Mouse (Mus musculus) forebrain, embryonic 15.5 days (tissue): ENCODE measurements around the gene Phkb. TPM values are rescaled to one million over a fixed set of nuclear protein-coding genes. Genes with fewer than 3 reads are reported as not detected.

Experiments used
- ATAC-seq: fragments of 200-750 bp; cut with Nextera tagmentation; replicated peaks from 2 replicates; pipeline ENCODE4 v1.8.0; 2017; ENCODE audit warnings: mild to moderate bottlenecking, moderate TSS enrichment, moderate library complexity
- H3K27ac ChIP-seq: fragments of 300-500 bp; sonication (generic); replicated peaks from 2 replicates; pipeline ENCODE4 v1.5.1; 2015; ENCODE audit warnings: mild to moderate bottlenecking, inconsistent platforms
- H3K27me3 ChIP-seq: fragments of 300-500 bp; sonication (generic); 2 replicates; pipeline ENCODE4 v1.6.1; 2015; ENCODE audit warnings: inconsistent platforms
- H3K36me3 ChIP-seq: fragments of 300-500 bp; sonication (generic); 2 replicates; pipeline ENCODE4 v1.6.1; 2015; ENCODE audit warnings: mild to moderate bottlenecking, inconsistent platforms
- H3K4me1 ChIP-seq: fragments of 300-500 bp; sonication (generic); 2 replicates; pipeline ENCODE4 v1.6.1; 2015; ENCODE audit warnings: inconsistent platforms
- H3K4me2 ChIP-seq: fragments of 300-500 bp; sonication (generic); replicated peaks from 2 replicates; pipeline ENCODE4 v1.6.1; 2015; ENCODE audit warnings: mild to moderate bottlenecking, inconsistent platforms
- H3K4me3 ChIP-seq: fragments of 300-500 bp; sonication (generic); 2 replicates; pipeline ENCODE4 v1.5.1; 2015; ENCODE audit warnings: mild to moderate bottlenecking, inconsistent platforms
- H3K9ac ChIP-seq: fragments of 300-500 bp; sonication (generic); replicated peaks from 2 replicates; pipeline ENCODE4 v1.6.1; 2015; ENCODE audit warnings: mild to moderate bottlenecking, inconsistent platforms
- H3K9me3 ChIP-seq: fragments of 300-500 bp; sonication (generic); 2 replicates; pipeline ENCODE4 v1.6.1; 2016; ENCODE audit warnings: inconsistent platforms
- WGBS: fragments of 180-500 bp; shearing (Covaris S2); methylation state at CpG from one replicate; pipeline ENCODE4 v1.1.7; 2015; ENCODE audit warnings: mixed read lengths; 5-methylcytosine and 5-hydroxymethylcytosine counted together
- polyA plus RNA-seq: library from polyadenylated mRNA; unstranded; fragments of >200 nt; fragmentation: Nextera tagmentation; extraction: Ambion mirVana; gene quantifications from 2 replicates; pipeline ENCODE4 v1.2.1, GENCODE M21; 2015

Gene Phkb
- polyA plus RNA-seq, 1 experiment from 2014 or later, result 28.0 TPM

- Histone ChIP-seq H3K9me3 (no peaks in the 10 kb centered on the region), H3K27me3 (no peaks in the 10 kb centered on the region), H3K36me3 (no peaks in the 10 kb centered on the region), H3K27ac (no peak overlapping the region), H3K4me2 (no peak overlapping the region), H3K9ac (no peak overlapping the region), H3K4me3 (no peak overlapping the region), H3K4me1 (no peaks in the 10 kb centered on the region)
- WGBS, result 81% methylated on average over 1 of the region's 1 CpGs
- ATAC-seq, result no peak
These were observed 21.6 kb downstream of the Phkb start for GRCm38 (mm10) chr8:85862381-85862780.

GRCm38 (mm10) chr8:85871660-85872059 is 30.9 kb downstream of the Phkb start:
- 65% methylated on average over 2 of the region's 2 CpGs for WGBS
- H3K27me3 ChIP-seq, result no peaks in the 10 kb centered on the region
- H3K27ac ChIP-seq, result no peak overlapping the region
- no peaks in the 10 kb centered on the region for H3K4me1 ChIP-seq
- H3K4me3 ChIP-seq, result no peak overlapping the region
- H3K9ac ChIP-seq, result no peak overlapping the region
- no peaks in the 10 kb centered on the region for H3K36me3 ChIP-seq
- no peaks in the 10 kb centered on the region for H3K9me3 ChIP-seq
- no peak for ATAC-seq
- no peak overlapping the region for H3K4me2 ChIP-seq

GRCm38 (mm10) chr8:85877976-85878375 is 37.2 kb downstream of the Phkb start:
- no peak overlapping the region for H3K9ac ChIP-seq
- H3K4me3 ChIP-seq, result no peak overlapping the region
- H3K9me3 ChIP-seq, result no peaks in the 10 kb centered on the region
- H3K4me2 ChIP-seq, result no peak overlapping the region
- H3K27ac ChIP-seq, result no peak overlapping the region
- 97% methylated on average over 8 of the region's 8 CpGs for WGBS
- H3K27me3 ChIP-seq, result no peaks in the 10 kb centered on the region
- ATAC-seq, result no peak
- H3K4me1 ChIP-seq, result no peaks in the 10 kb centered on the region
- peaks cover 3% of the 10 kb centered on the region; the same call in 1 of the 2 replicates for H3K36me3 ChIP-seq

DNA sequence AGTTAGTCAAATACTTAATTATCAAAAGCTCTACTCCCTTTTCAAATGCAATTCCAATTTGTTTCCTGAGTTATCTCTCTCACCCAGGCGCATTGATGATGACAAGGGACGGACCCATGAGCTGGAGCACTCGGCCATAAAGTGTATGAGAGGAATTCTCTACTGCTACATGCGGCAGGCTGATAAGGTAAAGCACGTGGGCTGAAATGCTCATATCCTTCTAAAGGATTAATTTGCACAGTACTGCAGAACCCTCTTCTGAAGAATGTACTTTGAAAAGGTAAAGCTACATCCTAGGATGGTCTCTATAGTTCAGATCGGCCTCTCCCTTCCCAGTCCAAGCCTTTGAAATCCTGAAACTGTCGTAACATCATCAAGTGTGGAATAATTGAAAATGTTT is 38.9 kb downstream of the Phkb start:
- Histone ChIP-seq H3K9me3 (no peaks in the 10 kb centered on the region), H3K27me3 (no peaks in the 10 kb centered on the region), H3K4me2 (no peak overlapping the region), H3K9ac (no peak overlapping the region), H3K4me1 (no peaks in the 10 kb centered on the region), H3K4me3 (no peak overlapping the region), H3K36me3 (peaks cover 3% of the 10 kb centered on the region; the same call in 1 of the 2 replicates), H3K27ac (no peak overlapping the region)
- 96% methylated on average over 7 of the region's 7 CpGs for WGBS
- ATAC-seq, result no peak

- H3K27ac ChIP-seq, result no peak overlapping the region
- H3K9ac ChIP-seq, result no peak overlapping the region
- H3K4me1 ChIP-seq, result no peaks in the 10 kb centered on the region
- H3K4me3 ChIP-seq, result no peak overlapping the region
- no peak overlapping the region for H3K4me2 ChIP-seq
- 94% methylated on average over 3 of the region's 3 CpGs for WGBS
- no peak for ATAC-seq
- no peaks in the 10 kb centered on the region for H3K9me3 ChIP-seq
- no peaks in the 10 kb centered on the region for H3K36me3 ChIP-seq
- H3K27me3 ChIP-seq, result no peaks in the 10 kb centered on the region
These were observed 44.1 kb downstream of the Phkb start for GRCm38 (mm10) chr8:85884811-85885210.

DNA sequence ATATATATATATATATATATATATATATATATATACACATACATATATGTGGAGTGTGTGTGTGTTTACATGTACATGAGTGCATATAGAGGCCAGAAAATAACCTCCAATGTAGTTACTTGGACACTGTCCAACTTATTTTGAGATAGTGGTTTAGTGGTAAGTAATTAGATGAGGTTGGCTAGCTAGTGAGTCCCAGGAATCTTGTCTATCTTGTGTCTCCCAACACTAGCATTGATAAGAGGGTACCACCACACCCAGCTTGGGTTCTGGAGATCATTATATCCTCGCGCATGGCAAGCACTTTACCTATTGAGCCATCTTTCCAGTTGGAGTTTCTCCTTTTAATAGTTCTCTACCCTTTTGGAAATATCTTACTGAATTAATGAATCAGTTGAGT is 56.9 kb downstream of the Phkb start:
- H3K4me2 ChIP-seq, result no peak overlapping the region
- no peak for ATAC-seq
- no peak overlapping the region for H3K4me3 ChIP-seq
- no peak overlapping the region for H3K27ac ChIP-seq
- no peaks in the 10 kb centered on the region for H3K36me3 ChIP-seq
- no peaks in the 10 kb centered on the region for H3K4me1 ChIP-seq
- no peaks in the 10 kb centered on the region for H3K27me3 ChIP-seq
- no peak overlapping the region for H3K9ac ChIP-seq
- WGBS, result 93% methylated on average over 2 of the region's 2 CpGs
- H3K9me3 ChIP-seq, result no peaks in the 10 kb centered on the region

GRCm38 (mm10) chr8:85924991-85925390 is 84.2 kb downstream of the Phkb start:
- no peaks in the 10 kb centered on the region for H3K36me3 ChIP-seq
- no peak for ATAC-seq
- no peak overlapping the region for H3K9ac ChIP-seq
- no peaks in the 10 kb centered on the region for H3K9me3 ChIP-seq
- no peaks in the 10 kb centered on the region for H3K27me3 ChIP-seq
- H3K4me2 ChIP-seq, result no peak overlapping the region
- no peak overlapping the region for H3K27ac ChIP-seq
- H3K4me3 ChIP-seq, result no peak overlapping the region
- no peaks in the 10 kb centered on the region for H3K4me1 ChIP-seq

- H3K9ac ChIP-seq, result no peak overlapping the region
- no peak overlapping the region for H3K27ac ChIP-seq
- no peaks in the 10 kb centered on the region for H3K27me3 ChIP-seq
- WGBS, result 93% methylated on average over 1 of the region's 1 CpGs
- no peaks in the 10 kb centered on the region for H3K4me1 ChIP-seq
- H3K36me3 ChIP-seq, result no peaks in the 10 kb centered on the region
- ATAC-seq, result no peak
- H3K4me3 ChIP-seq, result no peak overlapping the region
- no peaks in the 10 kb centered on the region for H3K9me3 ChIP-seq
- H3K4me2 ChIP-seq, result no peak overlapping the region
These were observed 84.8 kb downstream of the Phkb start for GRCm38 (mm10) chr8:85925574-85925973.

- H3K9ac ChIP-seq, result no peak overlapping the region
- WGBS, result 77% methylated on average over 3 of the region's 3 CpGs
- H3K4me3 ChIP-seq, result no peak overlapping the region
- H3K4me1 ChIP-seq, result no peaks in the 10 kb centered on the region
- no peaks in the 10 kb centered on the region for H3K36me3 ChIP-seq
- no peaks in the 10 kb centered on the region for H3K27me3 ChIP-seq
- ATAC-seq, result no peak
- no peaks in the 10 kb centered on the region for H3K9me3 ChIP-seq
- H3K27ac ChIP-seq, result no peak overlapping the region
- no peak overlapping the region for H3K4me2 ChIP-seq
These were observed 85.3 kb downstream of the Phkb start for GRCm38 (mm10) chr8:85926107-85926506.

- H3K36me3 ChIP-seq, result no peaks in the 10 kb centered on the region
- 94% methylated on average over 5 of the region's 5 CpGs for WGBS
These were observed 95.4 kb downstream of the Phkb start for GRCm38 (mm10) chr8:85936148-85936547.

GRCm38 (mm10) chr8:85937343-85937742 is 96.6 kb downstream of the Phkb start:
- WGBS, result 86% methylated on average over 7 of the region's 7 CpGs
- Histone ChIP-seq H3K4me2 (no peak overlapping the region), H3K36me3 (no peaks in the 10 kb centered on the region), H3K4me3 (no peak overlapping the region), H3K9me3 (no peaks in the 10 kb centered on the region), H3K27me3 (no peaks in the 10 kb centered on the region), H3K9ac (no peak overlapping the region), H3K4me1 (no peaks in the 10 kb centered on the region), H3K27ac (no peak overlapping the region)
- no peak for ATAC-seq

More at GRCm38 (mm10) chr8:85936148-85936547, 95.4 kb downstream of the Phkb start:
- Histone ChIP-seq H3K27me3 (no peaks in the 10 kb centered on the region), H3K27ac (no peak overlapping the region), H3K4me3 (no peak overlapping the region), H3K9ac (no peak overlapping the region), H3K4me1 (no peaks in the 10 kb centered on the region), H3K4me2 (no peak overlapping the region), H3K9me3 (no peaks in the 10 kb centered on the region)
- ATAC-seq, result no peak

DNA sequence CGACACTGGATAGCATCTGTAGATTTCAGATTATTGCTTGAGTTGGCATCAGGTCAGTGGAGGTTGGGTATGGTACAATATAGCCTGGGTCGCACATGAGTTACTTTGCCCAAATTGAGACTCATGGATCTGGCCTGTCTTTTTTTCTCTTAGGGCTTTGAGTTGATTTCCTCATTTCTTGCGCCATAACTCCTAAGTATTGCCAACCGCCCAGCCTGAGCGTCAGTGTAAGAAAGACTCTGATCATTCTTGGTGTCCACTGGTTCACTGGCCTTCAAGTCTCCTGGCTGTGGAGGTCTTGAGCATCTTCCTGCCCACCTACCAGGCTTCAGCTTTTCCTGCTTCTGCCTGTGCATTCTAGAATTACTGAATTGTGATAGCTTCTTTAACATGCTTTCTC is 104.1 kb downstream of the Phkb start:
- no peaks in the 10 kb centered on the region for H3K9me3 ChIP-seq
- H3K4me3 ChIP-seq, result no peak overlapping the region
- no peak for ATAC-seq
- WGBS, result 97% methylated on average over 5 of the region's 5 CpGs
- H3K4me1 ChIP-seq, result no peaks in the 10 kb centered on the region
- H3K27me3 ChIP-seq, result no peaks in the 10 kb centered on the region
- H3K9ac ChIP-seq, result no peak overlapping the region
- H3K4me2 ChIP-seq, result no peak overlapping the region
- no peak overlapping the region for H3K27ac ChIP-seq
- no peaks in the 10 kb centered on the region for H3K36me3 ChIP-seq

DNA sequence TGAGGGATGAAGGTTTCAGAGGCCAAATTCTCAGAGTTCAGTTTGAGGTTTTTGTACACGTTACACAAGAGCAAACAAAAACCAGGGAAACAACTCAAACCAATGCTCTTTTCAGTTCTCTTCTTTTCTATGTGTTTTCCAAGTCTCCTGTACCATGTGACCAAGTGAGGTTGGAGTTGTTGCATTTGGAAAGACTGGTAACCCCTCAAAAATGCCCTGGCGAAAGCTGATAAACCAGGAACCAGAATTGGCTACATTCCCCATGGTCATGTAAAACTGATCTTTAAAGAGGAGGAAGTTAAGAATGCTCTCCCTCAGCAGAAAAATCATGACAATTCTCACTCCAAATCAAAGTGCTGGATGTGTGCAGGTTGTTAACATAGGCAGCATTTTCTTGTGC is 117.6 kb downstream of the Phkb start:
- Histone ChIP-seq H3K9ac (no peak overlapping the region), H3K27me3 (no peaks in the 10 kb centered on the region), H3K27ac (no peak overlapping the region), H3K4me1 (no peaks in the 10 kb centered on the region), H3K4me3 (no peak overlapping the region), H3K4me2 (no peak overlapping the region), H3K36me3 (no peaks in the 10 kb centered on the region), H3K9me3 (no peaks in the 10 kb centered on the region)
- WGBS, result 94% methylated on average over 2 of the region's 2 CpGs
- ATAC-seq, result no peak
